Mouse (Mus musculus) heart, embryonic 12.5 days (tissue): Measurements from ENCODE around the gene Gpr176. TPM values are rescaled to one million over a fixed set of nuclear protein-coding genes. Genes with fewer than 3 reads are reported as not detected.
A peak's percentile ranks its signal among the peaks of the same experiment; 100 is the strongest.

ENCODE experiments used
- ATAC-seq: fragments of 200-750 bp; cut with Nextera tagmentation; 2 replicates; pipeline ENCODE4 v1.8.0; 2017; ENCODE audit warnings: moderate TSS enrichment, moderate library complexity; ENCODE audit not compliant: insufficient number of reproducible peaks, low FRiP score
- H3K27ac ChIP-seq: fragments of 300-500 bp; sonication (generic); 2 replicates; pipeline ENCODE4 v1.5.1; 2016; ENCODE audit warnings: mild to moderate bottlenecking, moderate library complexity; ENCODE audit not compliant: poor library complexity, severe bottlenecking
- H3K27me3 ChIP-seq: fragments of 300-500 bp; sonication (generic); replicated peaks from 2 replicates; pipeline ENCODE4 v1.6.1; 2016; ENCODE audit warnings: mild to moderate bottlenecking, moderate library complexity
- H3K36me3 ChIP-seq: fragments of 300-500 bp; sonication (generic); 2 replicates; pipeline ENCODE4 v1.6.1; 2016; ENCODE audit warnings: mild to moderate bottlenecking, moderate library complexity
- H3K4me1 ChIP-seq: fragments of 300-500 bp; sonication (generic); replicated peaks from 2 replicates; pipeline ENCODE4 v1.6.1; 2016; ENCODE audit warnings: mild to moderate bottlenecking
- H3K4me2 ChIP-seq: fragments of 300-500 bp; sonication (generic); 2 replicates; pipeline ENCODE4 v1.6.1; 2016; ENCODE audit warnings: mild to moderate bottlenecking, moderate library complexity
- H3K4me3 ChIP-seq: fragments of 300-500 bp; sonication (generic); 2 replicates; pipeline ENCODE4 v1.5.1; 2016; ENCODE audit warnings: mild to moderate bottlenecking
- H3K9ac ChIP-seq: fragments of 300-500 bp; sonication (generic); 2 replicates; pipeline ENCODE4 v1.6.1; 2016; ENCODE audit warnings: mild to moderate bottlenecking, moderate library complexity
- H3K9me3 ChIP-seq: fragments of 300-500 bp; sonication (generic); replicated peaks from 2 replicates; pipeline ENCODE4 v1.6.1; 2016; ENCODE audit warnings: mild to moderate bottlenecking, moderate library complexity
- WGBS: fragments of 180-500 bp; shearing (Covaris S2); methylation state at CpG from one replicate; pipeline ENCODE4 v1.1.7; 2016; 5-methylcytosine and 5-hydroxymethylcytosine counted together
- polyA plus RNA-seq: library from polyadenylated mRNA; unstranded; fragments of >200 nt; fragmentation: Nextera tagmentation; extraction: Ambion mirVana; gene quantifications from 2 replicates; pipeline ENCODE4 v1.2.1, GENCODE M21; 2016

The Gpr176 gene
- 0.06 and 0.08 TPM in 2 replicates for polyA plus RNA-seq

- peak; percentile 77 for ATAC-seq
- H3K27ac ChIP-seq = no peak within 1 kb of the TSS
- peak within 1 kb of the TSS; percentile 88 for H3K4me2 ChIP-seq
- H3K9ac ChIP-seq = peak within 1 kb of the TSS; percentile 61
- H3K4me3 ChIP-seq = peak within 1 kb of the TSS; percentile 59
- no peaks in the 10 kb centered on the region for H3K9me3 ChIP-seq
- H3K36me3 ChIP-seq = no peaks in the 10 kb centered on the region
- peaks cover 51% of the 10 kb centered on the region for H3K27me3 ChIP-seq
- WGBS = under 1% methylated on average over 58 of the region's 59 CpGs
- peaks cover 18% of the 10 kb centered on the region for H3K4me1 ChIP-seq
Observed at GRCm38 (mm10) chr2:118372901-118373571, at the start of gene Gpr176. Gene Gpr176 (minus strand): TSS chr2:118373419.

- ATAC-seq = no peak
- no peak overlapping the region for H3K4me2 ChIP-seq
- peaks cover 72% of the 10 kb centered on the region for H3K36me3 ChIP-seq
- H3K4me3 ChIP-seq = no peak overlapping the region
- H3K27ac ChIP-seq = no peak overlapping the region
- no peak overlapping the region for H3K9ac ChIP-seq
- 84% methylated on average over 8 of the region's 8 CpGs for WGBS
- H3K27me3 ChIP-seq = no peaks in the 10 kb centered on the region
- no peaks in the 10 kb centered on the region for H3K9me3 ChIP-seq
- H3K4me1 ChIP-seq = no peaks in the 10 kb centered on the region
Observed at GRCm38 (mm10) chr2:118422385-118422784, 49.2 kb upstream of the Gpr176 start.

- peaks cover 72% of the 10 kb centered on the region for H3K36me3 ChIP-seq
- H3K27ac ChIP-seq = no peak overlapping the region
- no peaks in the 10 kb centered on the region for H3K27me3 ChIP-seq
- H3K4me2 ChIP-seq = no peak overlapping the region
- H3K4me3 ChIP-seq = no peak overlapping the region
- WGBS = 83% methylated on average over 15 of the region's 15 CpGs
- H3K4me1 ChIP-seq = no peaks in the 10 kb centered on the region
- no peaks in the 10 kb centered on the region for H3K9me3 ChIP-seq
- no peak for ATAC-seq
- no peak overlapping the region for H3K9ac ChIP-seq
Observed at GRCm38 (mm10) chr2:118421951-118422350, 48.7 kb upstream of the Gpr176 start.

- H3K4me2 ChIP-seq = no peak overlapping the region
- H3K4me1 ChIP-seq = no peaks in the 10 kb centered on the region
- H3K27ac ChIP-seq = no peak overlapping the region
- no peak overlapping the region for H3K9ac ChIP-seq
- ATAC-seq = no peak
- peaks cover 78% of the 10 kb centered on the region for H3K36me3 ChIP-seq
- no peaks in the 10 kb centered on the region for H3K27me3 ChIP-seq
- no peaks in the 10 kb centered on the region for H3K9me3 ChIP-seq
- H3K4me3 ChIP-seq = no peak overlapping the region
- 76% methylated on average over 4 of the region's 4 CpGs for WGBS
Observed at GRCm38 (mm10) chr2:118418076-118418475, 44.9 kb upstream of the Gpr176 start.

GRCm38 (mm10) chr2:118415601-118416355 is 42.6 kb upstream of the Gpr176 start:
- Histone ChIP-seq H3K4me1 (no peaks in the 10 kb centered on the region), H3K27ac (no peak overlapping the region), H3K27me3 (no peaks in the 10 kb centered on the region), H3K9ac (no peak overlapping the region), H3K36me3 (peaks cover 82% of the 10 kb centered on the region), H3K9me3 (peaks cover 6% of the 10 kb centered on the region; the same call in 1 of the 2 replicates), H3K4me3 (no peak overlapping the region), H3K4me2 (no peak overlapping the region)
- WGBS = 80% methylated on average over 6 of the region's 6 CpGs
- ATAC-seq = no peak

- Histone ChIP-seq H3K4me2 (no peak overlapping the region), H3K9ac (no peak overlapping the region), H3K4me3 (no peak overlapping the region), H3K4me1 (no peaks in the 10 kb centered on the region), H3K9me3 (peaks cover 6% of the 10 kb centered on the region; the same call in 1 of the 2 replicates), H3K36me3 (peaks cover 73% of the 10 kb centered on the region), H3K27me3 (no peaks in the 10 kb centered on the region), H3K27ac (no peak overlapping the region)
- ATAC-seq = no peak
- 94% methylated on average over 11 of the region's 11 CpGs for WGBS
Observed at GRCm38 (mm10) chr2:118412821-118413220, 39.6 kb upstream of the Gpr176 start.

GRCm38 (mm10) chr2:118408336-118408895 is 35.2 kb upstream of the Gpr176 start:
- H3K27me3 ChIP-seq = no peaks in the 10 kb centered on the region
- H3K9ac ChIP-seq = no peak overlapping the region
- ATAC-seq = no peak
- H3K4me1 ChIP-seq = no peaks in the 10 kb centered on the region
- no peak overlapping the region for H3K4me2 ChIP-seq
- peaks cover 6% of the 10 kb centered on the region; the same call in 1 of the 2 replicates for H3K9me3 ChIP-seq
- H3K4me3 ChIP-seq = no peak overlapping the region
- peaks cover 55% of the 10 kb centered on the region for H3K36me3 ChIP-seq
- 73% methylated on average over 4 of the region's 4 CpGs for WGBS
- no peak overlapping the region for H3K27ac ChIP-seq

GRCm38 (mm10) chr2:118406811-118407210 is 33.6 kb upstream of the Gpr176 start:
- WGBS = 77% methylated on average over 2 of the region's 2 CpGs
- no peak overlapping the region for H3K4me2 ChIP-seq
- peaks cover 2% of the 10 kb centered on the region; the same call in 1 of the 2 replicates for H3K9me3 ChIP-seq
- H3K4me3 ChIP-seq = no peak overlapping the region
- no peak for ATAC-seq
- no peaks in the 10 kb centered on the region for H3K4me1 ChIP-seq
- peaks cover 45% of the 10 kb centered on the region for H3K36me3 ChIP-seq
- H3K9ac ChIP-seq = no peak overlapping the region
- no peaks in the 10 kb centered on the region for H3K27me3 ChIP-seq
- no peak overlapping the region for H3K27ac ChIP-seq

GRCm38 (mm10) chr2:118405568-118405967 is 32.3 kb upstream of the Gpr176 start:
- Histone ChIP-seq H3K4me2 (no peak overlapping the region), H3K4me3 (no peak overlapping the region), H3K36me3 (peaks cover 41% of the 10 kb centered on the region), H3K27me3 (no peaks in the 10 kb centered on the region), H3K4me1 (no peaks in the 10 kb centered on the region), H3K9ac (no peak overlapping the region), H3K27ac (no peak overlapping the region), H3K9me3 (no peaks in the 10 kb centered on the region)
- no peak for ATAC-seq
- WGBS = 87% methylated on average over 4 of the region's 4 CpGs

- H3K9ac ChIP-seq = no peak overlapping the region
- no peak overlapping the region for H3K4me3 ChIP-seq
- peaks cover 35% of the 10 kb centered on the region for H3K36me3 ChIP-seq
- no peaks in the 10 kb centered on the region for H3K4me1 ChIP-seq
- 85% methylated on average over 5 of the region's 5 CpGs for WGBS
- H3K4me2 ChIP-seq = no peak overlapping the region
- no peak overlapping the region for H3K27ac ChIP-seq
- H3K27me3 ChIP-seq = no peaks in the 10 kb centered on the region
- no peaks in the 10 kb centered on the region for H3K9me3 ChIP-seq
- ATAC-seq = no peak
Observed at GRCm38 (mm10) chr2:118404336-118404735, 31.1 kb upstream of the Gpr176 start.
